Mouse (Mus musculus): ENCODE data around the gene Kmt2d.

Kmt2d gene

DNA sequence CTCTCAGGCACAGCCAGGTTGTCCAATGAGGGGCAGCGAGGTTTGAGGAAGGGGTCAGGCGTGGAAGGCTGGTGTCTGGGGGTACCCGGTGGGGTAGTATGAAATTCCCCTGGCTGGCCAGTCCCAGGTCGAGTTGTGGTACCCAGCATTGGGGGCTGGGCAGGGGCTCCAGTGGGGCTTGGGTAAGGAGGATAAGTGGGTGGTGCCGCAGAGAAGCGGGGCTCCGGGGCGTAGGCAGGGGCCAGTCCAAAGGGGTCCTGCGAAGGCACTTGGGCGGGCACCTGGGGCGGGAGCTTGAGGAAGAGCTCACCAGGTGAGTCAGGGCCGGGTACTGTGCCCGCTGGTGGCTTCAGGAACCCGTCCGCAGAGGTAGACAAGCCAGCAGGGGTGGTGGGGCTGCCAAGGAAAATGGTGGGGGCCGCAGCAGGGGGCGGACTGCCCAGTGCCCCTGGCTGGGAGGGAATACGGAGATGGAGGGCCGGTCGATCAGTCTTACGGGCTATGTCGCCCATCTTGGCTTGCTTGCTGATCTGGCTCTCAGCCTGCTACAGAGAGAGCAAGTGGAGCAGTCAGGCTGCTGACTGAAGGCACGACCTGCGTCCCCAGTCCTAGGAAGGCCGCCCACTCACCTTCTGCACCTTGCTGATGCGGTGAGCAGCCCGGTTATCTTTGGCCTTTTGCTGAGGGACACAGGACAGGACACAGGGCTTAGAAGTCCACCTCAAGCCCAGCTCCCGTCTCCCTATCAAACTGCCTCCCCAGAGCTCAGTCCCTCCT is 17.7 kb downstream of the Kmt2d start:
- no peak for DNase-seq (ENCODE audit: low spot score)

DNA sequence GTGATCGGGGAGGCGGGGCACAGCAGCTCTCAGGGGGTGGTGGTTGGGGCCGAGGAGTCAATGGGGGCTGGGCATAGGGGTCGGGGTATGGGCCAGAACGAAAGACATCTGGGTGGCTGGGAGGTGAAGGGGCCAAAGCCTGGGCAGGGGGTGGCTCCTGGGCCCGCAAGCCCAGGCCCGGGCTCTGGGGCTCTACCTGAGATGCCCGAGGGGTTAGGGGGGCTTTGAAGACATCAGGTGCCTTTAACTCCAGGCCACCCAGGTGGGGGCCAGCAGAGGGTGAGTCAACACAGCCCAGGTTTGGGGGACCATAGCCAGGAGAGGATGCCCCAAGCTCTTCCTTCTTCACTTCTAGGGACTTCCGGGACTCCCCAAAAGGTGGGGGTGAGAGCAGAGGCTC is 18.3 kb downstream of the Kmt2d start:
- DNase-seq (ENCODE audit: low spot score): no peak

DNA sequence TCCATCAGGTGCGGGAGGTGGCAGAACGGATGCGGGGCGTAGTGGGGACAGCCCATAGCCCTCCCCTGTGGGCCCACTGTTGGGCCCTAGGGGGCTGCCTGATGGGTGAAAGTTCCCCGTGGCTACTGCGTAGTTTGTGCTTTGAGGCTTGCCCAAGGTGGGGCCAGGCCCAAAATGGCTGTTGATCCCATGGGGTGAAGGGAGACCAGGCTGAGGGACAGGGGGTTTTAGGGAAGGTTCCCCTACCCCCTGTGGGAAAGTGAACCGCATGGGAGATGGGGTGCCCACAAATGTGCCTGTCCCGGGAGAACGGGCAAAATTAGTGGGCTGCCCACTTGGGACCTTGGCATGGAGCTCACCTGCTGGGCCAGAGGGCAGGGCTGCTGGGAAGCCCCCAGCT is 18.9 kb downstream of the Kmt2d start:
- no peak for DNase-seq (ENCODE audit: low spot score)

DNA sequence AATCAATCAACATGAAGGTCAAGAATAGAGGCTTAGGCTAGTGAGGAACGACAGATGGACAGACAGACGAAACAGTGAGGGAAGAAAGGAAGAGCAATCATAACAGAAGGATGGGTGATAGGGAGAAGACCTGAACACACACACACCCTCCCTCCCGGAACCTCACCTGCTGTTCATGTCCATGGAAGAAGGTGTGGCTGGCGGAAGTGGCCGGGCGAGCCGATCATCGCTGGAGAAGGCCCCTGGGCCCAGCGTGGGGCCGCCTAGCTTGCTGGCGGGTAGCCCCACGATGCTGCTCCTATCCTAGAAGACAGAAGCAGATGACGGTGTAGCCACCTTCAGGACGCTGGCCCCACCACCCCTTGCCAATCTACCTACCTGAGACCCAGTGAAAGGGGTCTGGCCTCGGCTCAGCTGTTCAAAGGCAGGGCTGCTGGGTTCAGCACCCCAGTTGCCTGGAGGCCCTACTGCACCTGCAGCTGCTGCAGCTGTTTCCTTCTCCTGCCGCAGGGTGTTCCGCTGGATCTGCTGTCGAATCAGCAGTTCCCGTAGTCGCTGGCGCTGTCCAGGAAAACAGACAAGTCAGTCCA is 19.7 kb downstream of the Kmt2d start:
- DNase-seq (ENCODE audit: low spot score): no peak

DNA sequence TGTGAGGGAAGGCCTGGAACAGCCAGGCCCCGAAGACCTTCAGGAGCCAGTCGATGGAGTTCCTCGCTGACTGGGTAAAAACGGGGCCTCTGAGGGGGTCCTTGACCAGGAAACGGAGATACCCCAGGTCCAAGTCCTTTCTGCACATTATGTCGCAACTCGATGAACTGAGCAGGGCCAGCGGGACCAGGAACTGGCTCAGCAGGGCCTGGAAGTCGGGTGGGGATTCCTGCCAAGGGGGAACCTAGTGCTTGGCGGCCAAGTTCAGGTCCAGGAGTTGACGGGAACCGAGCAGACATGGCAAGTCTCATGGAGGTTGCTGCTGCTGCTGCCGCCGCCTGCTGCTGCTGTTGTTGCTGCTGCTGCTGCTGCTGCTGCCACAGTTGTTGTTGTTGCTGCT is 20.3 kb downstream of the Kmt2d start:
- DNase-seq (ENCODE audit: low spot score): no peak

DNA sequence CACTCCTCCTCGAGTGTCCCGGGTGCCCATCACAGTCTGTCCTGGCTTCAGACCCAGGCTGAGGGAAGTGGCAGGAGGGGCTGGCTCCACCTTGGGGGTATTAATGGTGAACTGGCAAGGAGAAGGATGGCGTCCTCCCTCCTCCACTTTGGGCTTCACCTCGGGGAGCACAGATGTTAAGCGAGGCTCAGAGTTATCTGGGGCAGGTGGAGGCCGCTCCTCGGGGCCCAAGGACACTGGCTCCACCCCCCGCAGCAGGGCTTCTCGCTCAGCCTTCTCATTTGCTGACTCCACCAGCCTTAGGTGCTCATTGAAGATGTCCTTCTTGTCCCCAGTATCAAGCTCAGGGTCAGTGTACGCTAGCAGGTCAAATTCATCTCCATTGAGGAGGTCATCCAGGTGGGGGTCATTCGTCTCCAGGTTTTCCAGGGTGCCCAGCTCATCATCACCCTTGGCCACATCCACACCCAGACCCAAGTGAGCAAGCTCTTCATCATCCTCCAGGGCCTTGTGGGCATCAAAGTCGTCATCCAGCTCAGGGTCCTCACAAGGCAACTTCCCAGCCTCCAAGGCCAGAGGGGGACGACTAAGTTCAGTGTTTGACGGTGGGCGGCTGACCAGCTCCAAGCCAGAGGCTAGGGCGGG is 20.9 kb downstream of the Kmt2d start:
- DNase-seq (ENCODE audit: low spot score): no peak

DNA sequence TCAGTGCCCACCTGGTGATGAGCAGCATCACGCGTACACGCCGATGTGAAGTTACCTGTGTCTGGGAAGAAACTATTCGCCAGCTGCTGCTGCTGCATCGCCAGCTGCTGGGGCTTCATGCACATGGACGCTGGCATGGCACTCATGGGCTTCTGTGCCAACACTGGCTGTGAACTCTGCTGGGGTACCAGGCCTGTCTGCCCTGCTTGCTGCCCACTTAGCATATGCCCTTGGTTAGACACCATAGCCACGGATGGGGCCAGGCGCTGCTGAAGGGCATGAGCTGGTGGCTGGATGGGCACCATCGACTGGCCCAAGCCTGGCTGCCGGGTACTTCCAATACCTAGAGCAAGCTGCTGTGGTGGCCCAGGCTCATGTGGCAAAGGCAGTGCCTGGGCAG is 21.8 kb downstream of the Kmt2d start:
- no peak for DNase-seq (ENCODE audit: low spot score)

DNA sequence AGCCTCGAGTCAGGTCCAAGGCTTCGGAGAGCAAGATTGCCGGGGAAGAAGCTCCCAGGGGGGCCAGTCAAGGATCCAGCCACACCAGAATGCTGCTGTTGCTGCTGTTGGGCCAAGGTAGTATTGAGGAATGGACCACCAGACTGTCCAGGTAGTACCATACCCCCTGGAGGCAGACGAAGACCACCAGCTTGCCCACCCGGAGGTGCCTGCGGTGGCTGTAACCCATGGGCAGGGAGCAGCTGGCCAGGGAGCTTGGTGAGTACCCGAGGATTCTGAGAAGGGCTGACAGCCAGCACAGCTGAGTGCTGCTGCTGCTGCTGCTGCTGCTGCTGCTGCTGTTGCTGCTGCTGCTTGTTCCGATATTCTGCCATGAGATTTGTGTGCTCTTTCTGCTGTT is 24.9 kb downstream of the Kmt2d start:
- DNase-seq (ENCODE audit: low spot score): no peak

DNA sequence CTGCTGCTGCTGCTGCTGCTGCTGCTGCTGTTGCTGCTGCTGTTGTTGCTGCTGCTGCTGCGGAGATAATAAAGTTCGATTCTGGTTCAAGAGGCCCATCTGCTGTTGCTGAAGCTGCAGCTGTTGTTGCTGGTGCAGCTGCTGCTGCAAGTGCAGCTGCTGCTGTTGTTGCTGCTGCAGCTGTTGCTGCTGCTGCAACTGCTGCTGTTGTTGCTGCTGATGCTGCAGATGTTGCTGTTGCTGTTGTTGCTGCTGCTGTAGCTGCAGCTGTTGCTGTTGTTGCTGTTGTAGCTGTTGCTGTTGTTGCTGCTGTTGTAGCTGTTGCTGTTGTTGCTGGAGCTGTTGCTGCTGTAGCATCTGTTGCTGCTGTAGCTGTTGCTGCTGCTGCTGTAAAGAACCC is 25.9 kb downstream of the Kmt2d start:
- DNase-seq (ENCODE audit: low spot score): no peak

DNA sequence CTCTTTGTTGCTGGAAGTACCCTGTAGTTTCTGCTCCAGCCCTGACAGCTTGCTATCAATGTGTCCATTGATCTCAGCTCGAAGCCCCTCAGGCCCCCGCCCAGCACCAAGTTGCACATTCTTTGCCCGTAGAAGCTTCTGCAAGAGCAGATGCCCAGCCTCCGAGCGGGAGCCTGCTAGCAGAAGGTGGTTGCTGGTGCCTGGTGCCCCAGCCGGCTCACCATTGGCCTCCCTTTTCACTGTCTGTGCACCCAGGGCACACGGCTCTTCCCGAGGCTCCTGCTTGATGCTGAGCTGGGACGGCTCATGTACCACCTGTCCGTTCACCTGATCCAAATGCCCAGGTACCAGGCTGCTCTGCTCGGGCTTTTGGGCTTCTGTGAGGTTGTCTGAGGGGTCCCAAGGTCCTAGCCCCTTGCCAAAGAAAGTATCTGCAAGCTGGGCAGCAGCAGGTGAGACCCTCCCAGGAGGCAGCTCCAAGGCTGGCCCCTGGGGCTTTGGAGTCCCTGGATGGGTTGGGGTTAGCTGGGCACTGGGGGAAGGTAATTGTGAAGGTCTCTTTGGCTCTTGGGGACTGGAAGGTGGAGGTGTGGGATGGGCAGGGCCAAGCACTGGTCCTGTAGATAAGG is 27.3 kb downstream of the Kmt2d start:
- no peak for DNase-seq (ENCODE audit: low spot score)

DNA sequence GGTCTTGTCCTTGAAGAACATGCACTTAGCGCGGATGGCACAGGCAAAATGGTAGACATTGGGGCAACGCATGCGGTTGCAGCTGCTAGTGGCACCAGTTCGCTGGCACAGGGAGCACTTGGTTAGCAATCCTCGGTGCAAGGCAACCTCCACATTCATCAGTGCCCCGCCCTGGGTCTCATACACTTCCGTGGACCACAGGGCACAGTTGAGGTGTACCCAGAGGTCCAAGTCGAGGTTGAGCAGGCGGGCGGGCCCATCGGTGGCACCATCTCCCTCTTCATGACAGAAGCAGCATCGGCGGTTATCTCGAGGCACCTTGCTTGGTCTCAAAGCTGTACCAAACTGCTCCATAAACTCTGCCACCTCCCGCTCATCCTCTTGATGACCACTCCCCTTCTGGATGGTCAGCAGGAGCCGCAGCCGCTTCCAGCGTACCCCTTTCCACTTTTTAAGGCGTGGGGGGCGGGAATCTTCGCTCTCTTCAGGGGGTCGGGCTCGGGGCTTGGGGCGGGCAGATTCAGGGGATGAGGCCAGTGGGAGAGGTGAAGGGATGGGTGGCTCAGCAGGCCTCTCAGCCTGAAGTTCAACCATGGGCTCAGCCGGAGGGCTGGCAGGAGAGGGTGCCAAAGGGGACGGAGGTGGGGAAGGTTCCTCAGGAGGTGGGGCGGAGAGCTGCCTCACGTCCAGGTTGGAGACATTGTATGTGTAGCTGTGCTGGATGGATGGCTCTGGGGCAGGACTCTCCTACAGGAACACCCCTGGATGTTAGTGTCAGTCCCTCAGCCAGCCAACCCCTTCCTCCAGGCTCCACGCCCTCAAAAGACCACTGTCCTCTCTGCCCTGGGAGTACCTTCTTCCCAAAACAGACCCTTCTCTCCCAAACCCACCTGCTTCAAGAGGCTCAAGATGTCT is 31.1 kb downstream of the Kmt2d start:
- DNase-seq (ENCODE audit: low spot score): no peak

DNA sequence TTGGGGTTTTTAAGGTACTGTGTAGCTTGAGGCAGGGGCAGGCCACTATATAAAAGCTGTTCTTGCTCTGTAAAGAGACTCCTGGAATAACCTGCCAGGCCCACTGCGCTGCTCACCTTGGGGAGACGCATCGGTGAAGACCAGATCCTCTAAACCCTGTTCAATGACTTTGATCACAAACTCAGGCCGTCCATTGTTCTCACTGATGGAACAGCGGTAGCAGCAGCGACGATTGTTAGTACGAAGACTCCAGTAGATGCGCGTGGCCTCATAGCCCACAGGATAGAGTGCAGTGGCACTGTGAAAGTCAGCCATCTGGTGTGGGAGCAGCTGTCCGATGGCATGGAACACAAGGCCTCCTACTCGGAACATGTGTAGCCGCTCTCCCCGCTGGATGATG is 31.8 kb downstream of the Kmt2d start:
- no peak for DNase-seq (ENCODE audit: low spot score)

DNA sequence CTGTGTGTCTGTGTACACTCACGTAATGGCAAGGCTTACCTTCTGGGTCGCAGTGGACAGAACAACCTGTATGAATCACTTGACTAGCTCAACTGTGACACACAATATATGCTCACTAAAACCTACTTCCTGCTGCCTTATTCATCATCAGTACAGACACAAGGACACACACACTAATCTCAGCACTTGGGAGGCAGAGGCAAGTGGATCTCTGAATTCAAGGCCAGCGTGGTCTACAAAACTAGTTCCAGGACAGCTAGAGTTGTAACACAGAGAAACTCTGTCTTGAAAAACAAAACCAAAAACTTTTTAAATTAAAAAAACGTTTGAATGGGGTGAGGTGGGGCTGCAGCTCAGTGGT is 33.3 kb downstream of the Kmt2d start:
- no peak for DNase-seq (ENCODE audit: low spot score)

DNA sequence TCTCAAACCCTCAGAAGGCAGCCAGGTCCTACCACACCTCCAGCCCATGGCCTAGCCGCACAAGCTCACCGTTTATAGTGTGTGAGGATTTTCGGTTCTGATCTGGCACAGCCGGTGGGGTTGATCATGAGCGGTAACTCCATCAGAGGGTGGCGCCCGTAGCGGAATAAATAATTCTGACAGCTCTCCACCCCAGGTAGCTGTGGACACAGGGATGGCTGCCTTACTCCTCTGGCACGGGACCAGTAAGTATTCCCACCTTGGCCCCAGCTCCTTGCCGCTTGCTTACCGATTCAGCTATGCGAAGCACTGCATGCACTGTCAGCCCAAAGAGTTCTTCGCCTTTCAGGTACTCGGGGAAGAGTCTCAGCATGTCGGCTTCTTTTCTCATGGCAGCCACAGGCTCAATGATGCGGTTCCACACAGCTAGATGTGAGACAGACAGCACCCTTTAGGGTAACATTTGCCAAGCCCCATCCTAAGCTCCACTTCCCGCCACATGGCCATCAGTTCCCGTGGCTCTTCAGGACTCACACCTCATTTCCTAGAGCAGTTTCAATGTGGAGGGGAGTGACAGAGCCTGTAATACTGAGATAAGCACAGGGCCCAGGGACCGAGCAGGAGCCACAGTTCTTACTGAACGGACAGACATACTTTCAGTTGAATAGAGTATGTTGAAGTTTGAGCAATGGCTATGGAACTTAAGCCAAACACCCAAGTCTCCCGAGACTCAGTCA is 33.8 kb downstream of the Kmt2d start:
- no peak for DNase-seq (ENCODE audit: low spot score)

DNA sequence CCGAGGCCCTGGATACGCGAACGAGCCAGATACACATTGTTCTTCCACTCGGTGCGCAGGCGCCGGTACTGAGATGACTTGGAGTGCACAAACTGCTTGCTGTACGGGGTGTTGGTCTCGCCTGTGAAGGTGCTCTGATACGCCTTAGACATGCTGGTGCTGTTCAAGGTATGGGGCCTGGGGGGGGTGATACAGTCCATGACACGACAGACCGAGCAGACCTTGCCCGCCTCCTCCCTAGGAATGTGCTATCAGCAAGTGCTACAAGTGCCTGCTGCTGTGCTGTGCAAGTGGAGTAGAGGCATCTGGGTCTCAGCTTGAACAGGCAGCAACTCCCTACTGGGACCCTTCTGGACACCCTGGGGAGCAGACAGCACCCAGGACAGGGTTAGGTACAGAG is 35.7 kb downstream of the Kmt2d start:
- no peak for DNase-seq (ENCODE audit: low spot score)

DNA sequence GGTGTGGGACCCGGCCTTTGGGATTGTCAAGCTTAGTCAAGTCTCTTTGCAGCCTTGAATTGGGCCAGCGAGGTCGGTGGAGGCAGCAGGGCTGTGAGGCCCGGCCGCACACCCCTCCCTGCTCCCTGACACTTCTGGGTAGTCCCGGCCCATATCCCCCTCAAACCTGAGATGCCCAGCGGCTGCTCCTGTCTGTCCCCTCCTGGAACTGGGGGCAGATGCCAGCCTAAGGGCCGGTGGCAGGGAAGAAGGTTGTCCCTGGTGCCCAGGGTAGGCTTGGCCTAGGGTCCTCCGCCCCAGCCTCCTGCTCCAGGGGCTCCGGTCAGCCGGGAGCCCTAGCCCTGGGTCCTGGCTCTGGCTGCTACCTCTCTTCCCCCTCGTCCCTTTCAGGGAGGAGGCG is 36.9 kb downstream of the Kmt2d start:
- DNase-seq (ENCODE audit: low spot score): no peak

DNA sequence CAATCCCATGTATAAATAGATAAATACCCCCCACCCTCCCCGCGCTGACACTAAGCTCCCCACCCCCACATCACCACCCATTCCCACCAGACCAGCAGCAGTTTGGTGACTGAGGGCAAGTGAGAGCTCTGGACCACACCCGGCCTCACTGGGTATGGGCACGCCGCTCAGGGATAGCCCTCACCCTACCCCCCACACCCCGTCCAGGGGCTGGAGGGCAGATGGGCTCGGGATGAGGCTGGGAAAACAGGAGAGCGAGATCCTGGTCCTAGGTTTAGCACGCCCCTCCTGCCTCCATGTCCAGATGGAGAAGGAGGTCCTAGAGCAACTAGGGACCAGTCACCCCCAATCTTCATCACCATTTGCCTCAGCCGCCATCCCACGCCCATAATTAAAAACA is 37.7 kb downstream of the Kmt2d start:
- no peak for DNase-seq (ENCODE audit: low spot score)

DNA sequence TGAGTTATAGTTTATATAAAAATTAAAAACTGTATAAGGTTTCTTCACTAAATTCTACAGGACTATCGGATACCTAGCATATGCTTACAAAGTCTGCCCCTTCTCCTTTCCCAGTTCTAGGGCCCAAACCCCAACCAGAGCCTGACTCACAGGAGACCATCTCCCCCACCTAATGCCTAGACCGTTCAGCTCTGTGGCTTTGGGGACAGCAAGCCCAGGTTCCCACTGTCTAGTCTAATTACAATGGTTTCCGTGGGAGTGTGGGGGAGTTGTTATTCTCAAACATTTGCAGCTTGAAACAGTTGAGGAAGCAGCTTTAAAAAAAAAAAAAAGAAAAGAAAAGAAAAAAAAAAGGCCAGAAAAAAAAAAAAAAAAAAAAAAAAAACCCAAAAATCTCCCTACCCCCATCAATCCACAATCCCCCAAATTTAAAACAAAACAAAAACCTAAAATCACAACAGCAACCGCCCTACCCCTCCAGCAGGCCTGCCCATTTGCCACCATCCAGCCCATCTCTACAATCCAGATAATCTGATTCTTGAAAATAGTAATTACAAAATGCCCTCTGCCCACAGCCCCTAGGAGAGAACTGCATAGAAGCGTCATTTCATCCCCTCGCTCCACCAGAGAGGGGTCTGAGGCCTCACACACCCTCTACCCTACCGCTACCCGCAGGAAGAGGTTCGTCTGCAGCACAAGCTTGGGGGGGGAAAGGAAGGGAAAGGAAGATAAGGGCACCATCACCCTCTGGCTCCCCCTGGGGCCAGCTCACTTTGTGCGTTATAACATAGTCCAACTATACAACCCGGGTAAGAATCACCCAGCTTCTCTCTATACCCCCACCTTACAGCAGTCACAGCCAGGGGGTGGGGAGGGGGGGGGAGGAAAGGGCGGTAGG is 38.6 kb downstream of the Kmt2d start:
- DNase-seq (ENCODE audit: low spot score): no peak

DNA sequence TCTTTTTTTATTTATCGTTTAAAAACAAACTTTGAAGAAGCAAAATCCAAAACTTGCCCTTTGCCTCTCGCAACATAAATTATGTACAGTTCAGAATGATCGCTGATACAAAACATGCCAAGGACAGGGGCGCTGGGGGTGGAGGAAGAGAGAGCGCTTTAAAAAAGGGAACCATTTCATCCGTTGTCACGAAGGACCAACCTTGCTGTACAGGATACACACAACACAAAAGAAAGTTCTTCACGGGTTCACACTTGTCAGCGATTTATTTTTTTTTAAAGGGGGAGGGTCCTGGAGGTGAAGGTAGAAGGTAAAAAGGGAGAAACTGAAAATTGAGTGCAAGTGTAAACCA is 39.3 kb downstream of the Kmt2d start:
- no peak for DNase-seq (ENCODE audit: low spot score)
